Mouse (Mus musculus): ENCODE data around the gene Traf7. TPM values are rescaled to one million over a fixed set of nuclear protein-coding genes. Genes with fewer than 3 reads are reported as not detected.

The Traf7 gene
- polyA plus RNA-seq, 1 experiment from 2014 or later: 102 TPM

DNA sequence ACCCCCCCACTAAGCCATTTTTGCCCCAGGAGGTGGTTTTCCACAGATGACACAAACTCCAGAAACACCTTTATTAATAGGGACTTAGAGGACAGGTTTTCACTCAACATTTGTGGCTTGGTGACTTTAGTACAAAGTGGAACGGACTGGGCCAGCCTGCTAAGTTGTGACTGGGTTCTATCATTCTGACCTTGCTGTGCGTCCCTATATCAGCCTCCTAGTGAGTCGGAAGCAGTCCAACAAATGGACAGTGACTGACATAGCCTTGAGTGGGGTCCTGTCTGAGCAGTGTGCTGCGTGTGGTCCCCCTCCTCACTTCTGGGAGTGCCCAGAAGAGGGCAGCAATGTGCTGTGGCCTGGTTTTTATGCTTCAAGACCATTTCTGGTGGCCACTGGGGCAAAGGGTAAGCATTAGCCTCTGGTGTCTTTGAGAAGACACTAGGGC is 1.3 kb upstream of the Traf7 start:
- Histone ChIP-seq H3K4me2 (ENCODE audit: low read depth, severe bottlenecking) (peak overlapping the region; percentile 84), H3K9ac (ENCODE audit: low read length) (peak overlapping the region; percentile 77), H3K4me3 (ENCODE audit: low read depth, low read length) (peak overlapping the region; percentile 53), H3K27me3 (ENCODE audit: control insufficient read depth, insufficient read depth, low read length) (no peaks in the 10 kb centered on the region), H3K4me1 (ENCODE audit: control insufficient read depth, insufficient read depth, low read length) (peaks cover 40% of the 10 kb centered on the region), H3K27ac (replicated peaks; ENCODE audit: low read depth, low read length) (peak overlapping the region; percentile 68; the same call in 1 of the 2 replicates), H3K9me3 (ENCODE audit: control insufficient read depth, low read length) (no peaks in the 10 kb centered on the region), H3K36me3 (ENCODE audit: control insufficient read depth, insufficient read depth, low read length) (peaks cover 6% of the 10 kb centered on the region; the same call in 1 of the 2 replicates)
- WGBS: 0% methylated on average over 4 of the region's 4 CpGs
- ATAC-seq (ENCODE audit: insufficient number of reproducible peaks, low FRiP score, low TSS enrichment, low read depth) (no peak), DNase-seq (ENCODE audit: low spot score) (peak; percentile 88)

DNA sequence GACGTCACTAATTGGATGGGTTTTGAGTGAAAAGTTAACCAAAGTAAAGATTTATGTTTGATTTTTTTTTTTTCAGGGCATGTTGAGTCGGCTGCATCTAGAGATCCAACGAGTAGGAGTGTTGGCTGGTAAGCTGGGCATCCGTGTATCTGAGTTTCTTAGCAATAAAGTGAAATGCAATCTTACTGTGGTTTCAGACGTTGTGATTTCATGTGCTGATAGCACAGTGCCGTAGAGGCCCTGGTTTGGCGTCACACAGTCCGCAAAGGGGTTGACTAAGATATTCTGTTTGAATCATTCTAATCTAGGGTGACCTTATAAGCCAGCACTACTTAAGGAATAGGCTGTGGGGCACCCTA is 801 bp upstream of the Traf7 start:
- Histone ChIP-seq H3K9ac (ENCODE audit: low read length) (peak overlapping the region; percentile 77), H3K4me1 (ENCODE audit: control insufficient read depth, insufficient read depth, low read length) (peaks cover 40% of the 10 kb centered on the region), H3K36me3 (ENCODE audit: control insufficient read depth, insufficient read depth, low read length) (peaks cover 6% of the 10 kb centered on the region; the same call in 1 of the 2 replicates), H3K27ac (replicated peaks; ENCODE audit: low read depth, low read length) (peak overlapping the region; percentile 68; the same call in 1 of the 2 replicates), H3K27me3 (ENCODE audit: control insufficient read depth, insufficient read depth, low read length) (no peaks in the 10 kb centered on the region), H3K4me3 (ENCODE audit: low read depth, low read length) (peak overlapping the region; percentile 53), H3K9me3 (ENCODE audit: control insufficient read depth, low read length) (no peaks in the 10 kb centered on the region), H3K4me2 (ENCODE audit: low read depth, severe bottlenecking) (peak overlapping the region; percentile 84)
- WGBS: under 1% methylated on average over 8 of the region's 8 CpGs
- DNase-seq (ENCODE audit: low spot score) (no peak), ATAC-seq (ENCODE audit: insufficient number of reproducible peaks, low FRiP score, low TSS enrichment, low read depth) (no peak)

DNA sequence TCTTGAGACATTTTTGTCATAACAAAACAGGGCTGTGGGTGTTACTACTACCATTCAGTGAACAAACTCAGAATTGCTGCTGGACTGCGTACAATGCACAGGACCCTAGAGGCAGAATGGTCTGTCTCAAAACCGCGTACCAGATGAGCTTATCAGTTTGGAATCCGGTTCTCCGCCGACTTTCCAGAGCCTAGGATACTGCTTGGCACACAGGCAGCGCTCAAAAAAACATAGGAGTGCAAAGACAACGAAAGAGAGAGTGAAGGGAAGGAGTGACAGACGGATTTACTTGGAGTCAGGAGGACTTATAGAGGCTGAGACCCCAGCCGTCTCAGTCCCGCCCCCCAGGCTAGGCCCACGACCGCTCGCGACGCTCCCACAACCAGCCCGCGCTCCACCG is 423 bp downstream of the Traf7 start:
- peaks cover 6% of the 10 kb centered on the region; the same call in 1 of the 2 replicates for H3K36me3 ChIP-seq (ENCODE audit: control insufficient read depth, insufficient read depth, low read length)
- H3K4me1 ChIP-seq (ENCODE audit: control insufficient read depth, insufficient read depth, low read length): peaks cover 31% of the 10 kb centered on the region
- H3K27ac ChIP-seq (replicated peaks; ENCODE audit: low read depth, low read length): no peak overlapping the region
- DNase-seq (ENCODE audit: low spot score) (no peak), ATAC-seq (ENCODE audit: insufficient number of reproducible peaks, low FRiP score, low TSS enrichment, low read depth) (no peak)
- peak overlapping the region; percentile 62 for H3K4me3 ChIP-seq (ENCODE audit: low read depth, low read length)
- H3K9me3 ChIP-seq (ENCODE audit: control insufficient read depth, low read length): no peaks in the 10 kb centered on the region
- 1% methylated on average over 18 of the region's 19 CpGs for WGBS
- H3K27me3 ChIP-seq (ENCODE audit: control insufficient read depth, insufficient read depth, low read length): no peaks in the 10 kb centered on the region
- peak overlapping the region; percentile 87 for H3K9ac ChIP-seq (ENCODE audit: low read length)
- H3K4me2 ChIP-seq (ENCODE audit: low read depth, severe bottlenecking): peak overlapping the region; percentile 63

DNA sequence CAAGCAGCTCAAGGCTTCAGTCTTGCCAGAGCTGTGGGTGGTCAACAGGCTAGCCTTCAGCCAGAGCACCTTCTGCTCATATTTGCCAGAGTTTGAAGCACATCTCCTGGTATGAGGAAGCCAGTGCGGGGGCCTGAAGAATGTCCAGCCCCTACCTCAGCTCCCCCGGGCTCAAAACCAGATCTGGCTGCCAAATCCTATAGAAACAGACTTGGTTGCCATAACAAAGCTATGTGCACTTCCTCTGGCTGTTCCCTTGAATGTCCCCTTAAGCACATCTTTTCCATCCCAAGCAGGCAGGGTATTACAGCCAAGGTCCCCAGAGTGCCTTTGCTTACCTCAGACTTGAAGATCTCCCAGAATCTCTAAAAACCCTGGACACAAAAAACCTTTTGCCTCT is 3.0 kb downstream of the Traf7 start:
- Histone ChIP-seq H3K36me3 (ENCODE audit: control insufficient read depth, insufficient read depth, low read length) (peaks cover 4% of the 10 kb centered on the region; the same call in 1 of the 2 replicates), H3K4me2 (ENCODE audit: low read depth, severe bottlenecking) (no peak overlapping the region), H3K9me3 (ENCODE audit: control insufficient read depth, low read length) (no peaks in the 10 kb centered on the region), H3K27me3 (ENCODE audit: control insufficient read depth, insufficient read depth, low read length) (no peaks in the 10 kb centered on the region), H3K27ac (replicated peaks; ENCODE audit: low read depth, low read length) (no peak overlapping the region), H3K4me1 (ENCODE audit: control insufficient read depth, insufficient read depth, low read length) (peaks cover 15% of the 10 kb centered on the region), H3K4me3 (ENCODE audit: low read depth, low read length) (no peak overlapping the region), H3K9ac (ENCODE audit: low read length) (no peak overlapping the region)
- ATAC-seq (ENCODE audit: insufficient number of reproducible peaks, low FRiP score, low TSS enrichment, low read depth) (no peak), DNase-seq (ENCODE audit: low spot score) (no peak)
- WGBS: 92% methylated on average over 2 of the region's 2 CpGs

DNA sequence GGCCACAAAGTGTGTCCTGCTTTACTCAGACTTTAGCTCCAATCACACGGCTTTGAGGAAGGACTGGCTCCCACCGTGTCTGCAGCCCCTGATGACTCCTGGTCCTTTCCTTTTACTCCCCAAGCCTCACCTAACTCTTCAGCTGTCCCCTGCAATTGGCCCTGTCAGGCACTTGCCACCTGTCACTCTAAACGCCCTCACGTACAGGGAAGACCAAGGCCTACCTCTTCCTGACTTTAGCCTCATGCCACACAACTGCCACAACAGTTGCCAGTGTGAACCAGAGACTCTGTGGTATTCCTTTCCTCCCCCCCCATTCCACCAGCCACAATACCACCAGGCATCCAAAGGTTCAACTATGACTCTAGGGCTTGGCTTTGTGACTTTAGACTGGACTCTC is 7.3 kb downstream of the Traf7 start:
- Histone ChIP-seq H3K9ac (ENCODE audit: low read length) (no peak overlapping the region), H3K27ac (replicated peaks; ENCODE audit: low read depth, low read length) (no peak overlapping the region), H3K36me3 (ENCODE audit: control insufficient read depth, insufficient read depth, low read length) (peaks cover 8% of the 10 kb centered on the region), H3K4me1 (ENCODE audit: control insufficient read depth, insufficient read depth, low read length) (no peaks in the 10 kb centered on the region), H3K4me2 (ENCODE audit: low read depth, severe bottlenecking) (no peak overlapping the region), H3K27me3 (ENCODE audit: control insufficient read depth, insufficient read depth, low read length) (no peaks in the 10 kb centered on the region), H3K9me3 (ENCODE audit: control insufficient read depth, low read length) (no peaks in the 10 kb centered on the region), H3K4me3 (ENCODE audit: low read depth, low read length) (no peak overlapping the region)
- WGBS: 87% methylated on average over 4 of the region's 4 CpGs
- no peak for ATAC-seq (ENCODE audit: insufficient number of reproducible peaks, low FRiP score, low TSS enrichment, low read depth)
- no peak for DNase-seq (ENCODE audit: low spot score)

DNA sequence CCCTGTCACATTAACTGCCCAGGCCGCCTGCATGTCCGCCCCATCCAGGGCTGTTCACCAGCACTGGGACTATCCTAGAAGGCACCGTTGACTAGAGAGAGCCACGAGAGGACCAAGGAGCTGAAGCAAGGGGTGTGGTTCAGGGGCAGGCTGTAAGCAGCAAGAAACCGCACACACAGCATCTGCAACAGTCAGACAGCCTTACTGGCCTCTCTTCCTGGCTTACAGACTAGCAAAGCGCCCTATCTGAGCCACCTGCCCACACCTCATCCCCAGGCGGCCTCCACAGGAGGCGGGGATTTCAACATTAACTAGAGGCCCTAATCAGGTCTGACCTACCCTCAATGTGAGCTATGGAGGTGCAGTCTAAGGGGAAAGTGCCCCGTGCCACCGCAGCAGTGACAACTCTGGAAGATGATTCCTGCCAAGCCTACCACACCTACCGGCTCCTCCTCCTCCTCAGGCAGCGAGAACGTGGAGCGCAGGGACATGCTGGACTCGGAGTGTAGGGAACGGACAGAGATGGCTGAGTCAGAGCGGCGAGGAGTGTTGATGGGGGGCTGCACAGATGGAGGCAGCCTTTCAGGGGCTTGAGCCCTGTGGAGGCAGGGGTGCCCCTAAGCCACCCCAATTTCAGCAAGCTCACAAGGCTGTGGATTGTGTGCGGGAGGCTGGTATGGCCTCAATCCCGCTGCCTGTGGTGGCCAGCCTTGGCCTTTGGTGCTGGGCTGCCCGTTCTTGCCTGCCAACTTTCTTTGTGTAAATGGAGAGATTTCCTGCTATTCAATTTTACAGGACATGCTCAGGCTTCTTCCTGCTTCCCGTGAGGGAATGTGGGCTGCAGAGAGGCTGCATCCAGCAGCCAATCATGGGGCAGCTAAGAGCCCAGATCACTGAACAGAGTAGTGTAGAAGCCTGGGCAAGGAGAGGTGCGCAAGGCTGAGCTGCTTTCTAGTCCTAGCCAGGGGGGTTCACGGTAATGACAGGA is 13.2 kb downstream of the Traf7 start:
- Histone ChIP-seq H3K27me3 (ENCODE audit: control insufficient read depth, insufficient read depth, low read length) (no peaks in the 10 kb centered on the region), H3K9ac (ENCODE audit: low read length) (no peak overlapping the region), H3K36me3 (ENCODE audit: control insufficient read depth, insufficient read depth, low read length) (peaks cover 18% of the 10 kb centered on the region), H3K4me3 (ENCODE audit: low read depth, low read length) (no peak overlapping the region), H3K9me3 (ENCODE audit: control insufficient read depth, low read length) (no peaks in the 10 kb centered on the region), H3K4me1 (ENCODE audit: control insufficient read depth, insufficient read depth, low read length) (no peaks in the 10 kb centered on the region), H3K4me2 (ENCODE audit: low read depth, severe bottlenecking) (no peak overlapping the region), H3K27ac (replicated peaks; ENCODE audit: low read depth, low read length) (no peak overlapping the region)
- ATAC-seq (ENCODE audit: insufficient number of reproducible peaks, low FRiP score, low TSS enrichment, low read depth) (no peak), DNase-seq (ENCODE audit: low spot score) (no peak)
- WGBS: 92% methylated on average over 24 of the region's 24 CpGs

DNA sequence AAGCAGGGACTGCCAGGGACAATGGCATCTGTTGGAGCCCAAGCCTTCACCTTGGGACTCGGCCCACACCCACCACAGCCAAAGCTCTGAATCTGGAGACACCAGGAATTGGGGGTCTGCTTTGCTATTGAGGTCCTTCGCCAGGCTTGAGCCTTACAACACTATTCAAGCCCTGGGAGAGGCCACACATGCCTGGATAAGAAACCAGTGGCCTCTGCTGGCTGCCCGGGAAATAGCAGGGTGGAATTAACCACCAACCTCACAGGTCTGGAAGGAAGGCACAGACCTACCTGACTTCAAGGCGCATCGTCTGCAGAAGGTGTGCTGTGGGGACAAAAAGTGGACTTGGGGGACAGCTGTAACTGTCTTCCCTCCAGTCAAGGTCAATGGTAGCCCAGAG is 14.1 kb downstream of the Traf7 start:
- H3K27ac ChIP-seq (replicated peaks; ENCODE audit: low read depth, low read length): no peak overlapping the region
- no peaks in the 10 kb centered on the region for H3K4me1 ChIP-seq (ENCODE audit: control insufficient read depth, insufficient read depth, low read length)
- DNase-seq (ENCODE audit: low spot score) (peak; percentile 74), ATAC-seq (ENCODE audit: insufficient number of reproducible peaks, low FRiP score, low TSS enrichment, low read depth) (0 out of 2 replicates have a peak, but pooled peaks have one; percentile 40)
- no peak overlapping the region for H3K4me3 ChIP-seq (ENCODE audit: low read depth, low read length)
- H3K36me3 ChIP-seq (ENCODE audit: control insufficient read depth, insufficient read depth, low read length): peaks cover 22% of the 10 kb centered on the region
- no peaks in the 10 kb centered on the region for H3K9me3 ChIP-seq (ENCODE audit: control insufficient read depth, low read length)
- 64% methylated on average over 5 of the region's 5 CpGs for WGBS
- no peak overlapping the region for H3K9ac ChIP-seq (ENCODE audit: low read length)
- H3K27me3 ChIP-seq (ENCODE audit: control insufficient read depth, insufficient read depth, low read length): no peaks in the 10 kb centered on the region
- H3K4me2 ChIP-seq (ENCODE audit: low read depth, severe bottlenecking): no peak overlapping the region

DNA sequence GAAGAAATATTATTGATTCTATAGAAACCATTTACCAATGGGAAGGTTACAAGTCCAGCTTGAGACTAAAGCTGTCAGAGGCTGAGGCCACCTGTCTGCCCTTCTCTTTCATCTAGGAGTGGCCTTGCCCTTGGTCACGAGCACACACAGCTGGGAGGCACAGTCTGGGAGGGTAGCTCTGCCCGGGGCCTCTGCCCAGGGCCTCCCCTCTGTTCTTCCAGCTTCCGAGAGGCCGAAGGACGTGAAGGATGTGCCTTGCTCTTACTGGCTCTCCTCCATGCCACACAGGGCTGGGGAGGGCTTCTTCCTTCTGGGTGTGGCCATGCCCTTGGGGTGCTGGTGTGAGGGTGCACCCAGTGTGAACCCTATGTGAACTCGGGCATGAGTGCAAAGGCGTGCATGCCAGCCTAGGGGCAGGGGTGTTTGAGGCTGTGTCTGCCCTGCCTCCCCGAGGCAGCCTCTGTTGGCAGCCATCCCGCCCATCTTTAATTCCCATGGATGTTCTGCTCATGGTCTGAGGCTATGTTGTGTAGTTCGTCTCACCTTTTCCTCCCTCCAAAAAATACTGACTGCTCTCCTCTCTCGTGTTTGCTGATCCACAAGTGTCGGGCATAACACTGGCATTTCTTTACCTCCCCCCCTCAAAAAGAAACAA is 19.8 kb downstream of the Traf7 start:
- Histone ChIP-seq H3K27me3 (ENCODE audit: control insufficient read depth, insufficient read depth, low read length) (peaks cover 2% of the 10 kb centered on the region; the same call in 1 of the 2 replicates), H3K4me2 (ENCODE audit: low read depth, severe bottlenecking) (no peak overlapping the region), H3K36me3 (ENCODE audit: control insufficient read depth, insufficient read depth, low read length) (peaks cover 16% of the 10 kb centered on the region), H3K27ac (replicated peaks; ENCODE audit: low read depth, low read length) (no peak overlapping the region), H3K4me3 (ENCODE audit: low read depth, low read length) (no peak overlapping the region), H3K9me3 (ENCODE audit: control insufficient read depth, low read length) (no peaks in the 10 kb centered on the region), H3K9ac (ENCODE audit: low read length) (no peak overlapping the region), H3K4me1 (ENCODE audit: control insufficient read depth, insufficient read depth, low read length) (peaks cover 3% of the 10 kb centered on the region; the same call in 1 of the 2 replicates)
- DNase-seq (ENCODE audit: low spot score): no peak
- 86% methylated on average over 12 of the region's 12 CpGs for WGBS
- ATAC-seq (ENCODE audit: insufficient number of reproducible peaks, low FRiP score, low TSS enrichment, low read depth): no peak
